Mouse (Mus musculus): Measurements from ENCODE around the gene Hcfc1. TPM values are rescaled to one million over a fixed set of nuclear protein-coding genes. Genes with fewer than 3 reads are reported as not detected.

The Hcfc1 gene
- polyA plus RNA-seq, 1 experiment from 2014 or later = 74.8 TPM

- H3K4me2 ChIP-seq (ENCODE audit: low read length) = no peak overlapping the region
- H3K36me3 ChIP-seq (ENCODE audit: control insufficient read depth, insufficient read depth, low read length) = peaks cover 93% of the 10 kb centered on the region
- no peaks in the 10 kb centered on the region for H3K9me3 ChIP-seq (ENCODE audit: control insufficient read depth, low read length)
- no peak overlapping the region for H3K4me3 ChIP-seq (ENCODE audit: low read depth, low read length)
- ATAC-seq (replicated peaks; ENCODE audit: low FRiP score, low TSS enrichment, low read depth) (no peak), DNase-seq (ENCODE audit: low spot score) (no peak)
- no peak overlapping the region for H3K9ac ChIP-seq (ENCODE audit: low read length)
- no peaks in the 10 kb centered on the region for H3K4me1 ChIP-seq (replicated peaks; ENCODE audit: control insufficient read depth, insufficient read depth, low read length)
- 82% methylated on average over 6 of the region's 6 CpGs for WGBS
- no peaks in the 10 kb centered on the region for H3K27me3 ChIP-seq (replicated peaks; ENCODE audit: control insufficient read depth, insufficient read depth, low read length)
- H3K27ac ChIP-seq (ENCODE audit: low read depth) = no peak overlapping the region
Observed at GRCm38 (mm10) chrX:73954988-73955387, 11.2 kb downstream of the Hcfc1 start.

- WGBS = 87% methylated on average over 5 of the region's 5 CpGs
- Histone ChIP-seq H3K9ac (ENCODE audit: low read length) (no peak overlapping the region), H3K4me1 (replicated peaks; ENCODE audit: control insufficient read depth, insufficient read depth, low read length) (no peaks in the 10 kb centered on the region), H3K4me3 (ENCODE audit: low read depth, low read length) (no peak overlapping the region), H3K27me3 (replicated peaks; ENCODE audit: control insufficient read depth, insufficient read depth, low read length) (no peaks in the 10 kb centered on the region), H3K4me2 (ENCODE audit: low read length) (no peak overlapping the region), H3K9me3 (ENCODE audit: control insufficient read depth, low read length) (no peaks in the 10 kb centered on the region), H3K36me3 (ENCODE audit: control insufficient read depth, insufficient read depth, low read length) (peaks cover 90% of the 10 kb centered on the region), H3K27ac (ENCODE audit: low read depth) (no peak overlapping the region)
- no peak for DNase-seq (ENCODE audit: low spot score)
- no peak for ATAC-seq (replicated peaks; ENCODE audit: low FRiP score, low TSS enrichment, low read depth)
Observed at GRCm38 (mm10) chrX:73952603-73953002, 13.6 kb downstream of the Hcfc1 start.

DNA sequence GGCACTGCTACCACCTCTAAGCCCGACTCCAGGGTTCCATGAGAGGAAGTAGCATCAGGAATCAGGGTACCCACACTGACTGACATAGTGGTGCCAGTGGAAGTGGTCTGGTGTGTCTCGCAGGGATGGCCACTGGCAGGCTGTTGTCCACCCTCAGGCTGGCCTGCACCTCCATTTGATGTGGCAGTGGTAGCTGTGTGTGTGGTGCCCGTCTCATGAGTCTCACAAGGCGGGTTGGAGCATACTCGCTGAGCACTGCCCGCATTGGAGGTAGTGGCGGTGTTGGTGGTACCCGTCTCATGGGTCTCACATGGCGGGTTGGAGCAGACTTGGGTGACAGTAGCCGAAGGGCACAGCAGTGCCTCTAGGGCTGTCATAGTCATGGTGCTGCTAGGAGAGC, 16.8 kb downstream of the Hcfc1 start:
- DNase-seq (ENCODE audit: low spot score) (no peak), ATAC-seq (replicated peaks; ENCODE audit: low FRiP score, low TSS enrichment, low read depth) (no peak)
- Histone ChIP-seq H3K27me3 (replicated peaks; ENCODE audit: control insufficient read depth, insufficient read depth, low read length) (no peaks in the 10 kb centered on the region), H3K27ac (ENCODE audit: low read depth) (no peak overlapping the region), H3K36me3 (ENCODE audit: control insufficient read depth, insufficient read depth, low read length) (peaks cover 93% of the 10 kb centered on the region), H3K4me2 (ENCODE audit: low read length) (no peak overlapping the region), H3K9ac (ENCODE audit: low read length) (no peak overlapping the region), H3K4me3 (ENCODE audit: low read depth, low read length) (no peak overlapping the region), H3K9me3 (ENCODE audit: control insufficient read depth, low read length) (no peaks in the 10 kb centered on the region), H3K4me1 (replicated peaks; ENCODE audit: control insufficient read depth, insufficient read depth, low read length) (no peaks in the 10 kb centered on the region)
- whole genome bisulfite sequencing = 89% methylated on average over 10 of the region's 10 CpGs

DNA sequence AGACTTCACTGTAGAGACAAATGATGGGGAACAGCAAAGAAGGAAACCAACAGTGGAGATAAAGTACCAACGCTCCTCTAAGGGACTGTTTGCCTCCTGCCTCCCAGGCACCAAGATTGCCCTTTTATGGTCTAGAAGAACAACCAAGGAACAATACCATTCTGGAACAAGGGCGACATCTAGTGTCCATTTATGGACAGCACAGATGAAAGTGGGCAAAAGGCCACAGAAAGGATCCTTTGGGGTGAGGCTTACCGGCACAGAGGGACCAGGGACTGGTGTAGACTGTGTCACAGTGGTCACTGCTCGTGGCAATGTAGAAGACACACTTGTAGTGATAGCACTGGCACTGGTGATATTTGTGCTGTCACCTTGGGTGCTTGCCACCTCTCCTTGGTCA, 17.5 kb downstream of the Hcfc1 start:
- Histone ChIP-seq H3K36me3 (ENCODE audit: control insufficient read depth, insufficient read depth, low read length) (peaks cover 93% of the 10 kb centered on the region), H3K4me2 (ENCODE audit: low read length) (no peak overlapping the region), H3K4me1 (replicated peaks; ENCODE audit: control insufficient read depth, insufficient read depth, low read length) (no peaks in the 10 kb centered on the region), H3K27me3 (replicated peaks; ENCODE audit: control insufficient read depth, insufficient read depth, low read length) (no peaks in the 10 kb centered on the region), H3K4me3 (ENCODE audit: low read depth, low read length) (no peak overlapping the region), H3K9ac (ENCODE audit: low read length) (no peak overlapping the region), H3K9me3 (ENCODE audit: control insufficient read depth, low read length) (no peaks in the 10 kb centered on the region), H3K27ac (ENCODE audit: low read depth) (no peak overlapping the region)
- ATAC-seq (replicated peaks; ENCODE audit: low FRiP score, low TSS enrichment, low read depth) = peak; percentile 57
- DNase-seq (ENCODE audit: low spot score) = peak; percentile 71
- WGBS = 20% methylated on average over 4 of the region's 4 CpGs

- Histone ChIP-seq H3K4me1 (replicated peaks; ENCODE audit: control insufficient read depth, insufficient read depth, low read length) (no peaks in the 10 kb centered on the region), H3K27ac (ENCODE audit: low read depth) (no peak overlapping the region), H3K4me2 (ENCODE audit: low read length) (no peak overlapping the region), H3K4me3 (ENCODE audit: low read depth, low read length) (no peak overlapping the region), H3K36me3 (ENCODE audit: control insufficient read depth, insufficient read depth, low read length) (peaks cover 88% of the 10 kb centered on the region), H3K9ac (ENCODE audit: low read length) (no peak overlapping the region), H3K27me3 (replicated peaks; ENCODE audit: control insufficient read depth, insufficient read depth, low read length) (no peaks in the 10 kb centered on the region), H3K9me3 (ENCODE audit: control insufficient read depth, low read length) (no peaks in the 10 kb centered on the region)
- ATAC-seq (replicated peaks; ENCODE audit: low FRiP score, low TSS enrichment, low read depth) = no peak
- DNase-seq (ENCODE audit: low spot score) = no peak
- WGBS = 84% methylated on average over 6 of the region's 6 CpGs
Observed at GRCm38 (mm10) chrX:73946896-73947295, 19.3 kb downstream of the Hcfc1 start.

GRCm38 (mm10) chrX:73942294-73942693, 23.9 kb downstream of the Hcfc1 start:
- ATAC-seq (replicated peaks; ENCODE audit: low FRiP score, low TSS enrichment, low read depth) (no peak), DNase-seq (ENCODE audit: low spot score) (peak; percentile 24)
- Histone ChIP-seq H3K27me3 (replicated peaks; ENCODE audit: control insufficient read depth, insufficient read depth, low read length) (no peaks in the 10 kb centered on the region), H3K9me3 (ENCODE audit: control insufficient read depth, low read length) (no peaks in the 10 kb centered on the region), H3K9ac (ENCODE audit: low read length) (no peak overlapping the region), H3K4me1 (replicated peaks; ENCODE audit: control insufficient read depth, insufficient read depth, low read length) (no peaks in the 10 kb centered on the region), H3K36me3 (ENCODE audit: control insufficient read depth, insufficient read depth, low read length) (peaks cover 49% of the 10 kb centered on the region), H3K4me2 (ENCODE audit: low read length) (no peak overlapping the region), H3K4me3 (ENCODE audit: low read depth, low read length) (no peak overlapping the region), H3K27ac (ENCODE audit: low read depth) (no peak overlapping the region)
- WGBS = 87% methylated on average over 2 of the region's 2 CpGs

DNA sequence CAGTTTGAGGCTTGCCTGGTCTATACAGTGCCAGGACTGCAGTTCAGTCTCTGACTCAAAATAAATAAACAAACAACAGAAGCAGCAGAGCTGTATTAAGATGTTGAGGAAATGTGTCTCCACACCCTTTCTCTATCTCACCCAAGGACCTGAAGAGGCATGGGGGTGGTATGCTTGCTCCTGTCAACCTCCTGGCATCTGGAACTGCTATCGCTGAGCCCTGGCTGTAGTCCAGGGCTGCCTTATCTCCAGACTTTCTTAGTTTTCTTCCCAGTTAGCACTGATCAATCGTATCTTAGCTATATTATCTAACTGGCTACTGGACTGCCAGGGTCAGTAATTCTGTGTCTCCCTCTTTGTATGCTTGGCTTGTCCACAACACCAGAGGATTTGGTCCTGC, 24.3 kb downstream of the Hcfc1 start:
- no peak overlapping the region for H3K4me2 ChIP-seq (ENCODE audit: low read length)
- no peaks in the 10 kb centered on the region for H3K27me3 ChIP-seq (replicated peaks; ENCODE audit: control insufficient read depth, insufficient read depth, low read length)
- H3K9ac ChIP-seq (ENCODE audit: low read length) = no peak overlapping the region
- 73% methylated on average over 2 of the region's 2 CpGs for WGBS
- H3K4me3 ChIP-seq (ENCODE audit: low read depth, low read length) = no peak overlapping the region
- no peaks in the 10 kb centered on the region for H3K4me1 ChIP-seq (replicated peaks; ENCODE audit: control insufficient read depth, insufficient read depth, low read length)
- peaks cover 44% of the 10 kb centered on the region for H3K36me3 ChIP-seq (ENCODE audit: control insufficient read depth, insufficient read depth, low read length)
- H3K27ac ChIP-seq (ENCODE audit: low read depth) = no peak overlapping the region
- ATAC-seq (replicated peaks; ENCODE audit: low FRiP score, low TSS enrichment, low read depth) (no peak), DNase-seq (ENCODE audit: low spot score) (peak; percentile 28)
- no peaks in the 10 kb centered on the region for H3K9me3 ChIP-seq (ENCODE audit: control insufficient read depth, low read length)

DNA sequence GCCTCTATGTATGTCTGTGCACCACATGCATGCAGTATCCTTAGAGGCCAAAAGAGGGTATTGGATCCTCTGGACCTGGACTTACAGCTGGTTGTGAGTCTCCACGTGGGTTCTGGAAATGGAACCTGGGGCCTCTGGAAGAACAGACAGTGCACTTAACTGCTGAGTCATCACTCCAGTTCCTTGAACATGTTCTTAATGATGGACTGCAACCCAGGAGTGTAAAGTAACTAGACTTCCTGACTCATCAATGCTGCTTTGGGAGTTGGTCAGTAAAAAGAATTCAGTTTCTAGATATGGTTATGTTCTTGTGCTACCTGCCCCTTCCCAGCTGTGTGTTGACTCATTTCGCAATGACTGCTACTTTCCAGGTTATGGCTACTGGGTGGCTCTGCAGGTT, 34.3 kb downstream of the Hcfc1 start:
- 73% methylated on average over 2 of the region's 2 CpGs for WGBS
- no peak overlapping the region for H3K4me2 ChIP-seq (ENCODE audit: low read length)
- no peaks in the 10 kb centered on the region for H3K4me1 ChIP-seq (replicated peaks; ENCODE audit: control insufficient read depth, insufficient read depth, low read length)
- no peak overlapping the region for H3K9ac ChIP-seq (ENCODE audit: low read length)
- no peak overlapping the region for H3K4me3 ChIP-seq (ENCODE audit: low read depth, low read length)
- peak; percentile 9 for DNase-seq (ENCODE audit: low spot score)
- H3K36me3 ChIP-seq (ENCODE audit: control insufficient read depth, insufficient read depth, low read length) = no peaks in the 10 kb centered on the region
- no peak for ATAC-seq (replicated peaks; ENCODE audit: low FRiP score, low TSS enrichment, low read depth)
- no peak overlapping the region for H3K27ac ChIP-seq (ENCODE audit: low read depth)
- H3K9me3 ChIP-seq (ENCODE audit: control insufficient read depth, low read length) = no peaks in the 10 kb centered on the region
- no peaks in the 10 kb centered on the region for H3K27me3 ChIP-seq (replicated peaks; ENCODE audit: control insufficient read depth, insufficient read depth, low read length)

GRCm38 (mm10) chrX:73930402-73931062, 35.6 kb downstream of the Hcfc1 start, which contains the start of gene Renbp:
Gene Renbp (minus strand): TSS chrX:73930850.
- WGBS = 37% methylated on average over 17 of the region's 17 CpGs
- Histone ChIP-seq H3K9me3 (ENCODE audit: control insufficient read depth, low read length) (no peaks in the 10 kb centered on the region), H3K4me3 (ENCODE audit: low read depth, low read length) (peak within 1 kb of the TSS; percentile 38), H3K27me3 (replicated peaks; ENCODE audit: control insufficient read depth, insufficient read depth, low read length) (no peaks in the 10 kb centered on the region), H3K9ac (ENCODE audit: low read length) (peak within 1 kb of the TSS; percentile 25; the same call in 1 of the 2 replicates), H3K4me2 (ENCODE audit: low read length) (peak within 1 kb of the TSS; percentile 46), H3K36me3 (ENCODE audit: control insufficient read depth, insufficient read depth, low read length) (no peaks in the 10 kb centered on the region), H3K27ac (ENCODE audit: low read depth) (no peak within 1 kb of the TSS), H3K4me1 (replicated peaks; ENCODE audit: control insufficient read depth, insufficient read depth, low read length) (no peaks in the 10 kb centered on the region)
- DNase-seq (ENCODE audit: low spot score) (peak; percentile 74), ATAC-seq (replicated peaks; ENCODE audit: low FRiP score, low TSS enrichment, low read depth) (peak; percentile 93)
